Comparison of ENCODE assay signal across 19 mouse cellular contexts in genomic region chr12:111547070-111547469, GRCm38 (mm10). TPM values are rescaled to one million over a fixed set of nuclear protein-coding genes. Genes with fewer than 3 reads are reported as not detected.
DNase-seq lines count a peak whose midpoint lies in the region; ATAC-seq and TF ChIP-seq lines count a peak whose summit lies in the region.
"Had no signal": no experiment of that assay in that cellular context is flagged by ENCODE, and none has a peak within 500 bp of the region (broad histone marks: within the 10 kb centered on the region; RNA-seq: fewer than 3 reads in every experiment).

No protein-coding gene starts in this region.

- TF ChIP-seq EP300 in liver, embryonic 14.5 days (IDR thresholded peaks at IDR 0.05; ENCODE audit: low read depth): no peak

- no peak overlapping the region for H3K9ac ChIP-seq in kidney, embryonic 15.5 days
- no peak overlapping the region for H3K9ac ChIP-seq in liver, embryonic 14.5 days (replicated peaks)
- H3K9ac ChIP-seq: heart, embryonic 12.5 days had no signal

- no peak for TF ChIP-seq CTCF in liver, embryonic 14.5 days (IDR thresholded peaks at IDR 0.05; ENCODE audit: low read depth)

- no peaks in the 10 kb centered on the region for H3K4me1 ChIP-seq in kidney, embryonic 15.5 days
- H3K4me1 ChIP-seq in liver, embryonic 14.5 days (replicated peaks; ENCODE audit: control insufficient read depth in 2 of 2, insufficient read depth in 2 of 2, low read length in 1 of 2): no peaks in the 10 kb centered on the region
- H3K4me1 ChIP-seq: embryonic facial prominence, embryonic 10.5 days; forebrain, embryonic 10.5 days; heart, embryonic 12.5 days; hindbrain, embryonic 10.5 days had no signal

- no peak overlapping the region for H3K4me3 ChIP-seq in kidney, embryonic 15.5 days (replicated peaks)
- H3K4me3 ChIP-seq in liver, embryonic 14.5 days (ENCODE audit: insufficient read depth in 1 of 2, low read depth in 2 of 2, low read length in 2 of 2): no peak overlapping the region
- H3K4me3 ChIP-seq: embryonic facial prominence, embryonic 10.5 days; erythroblast, embryonic 14.5 days; forebrain, embryonic 10.5 days; gastrocnemius, adult 2 months; heart, embryonic 12.5 days; hindbrain, embryonic 10.5 days had no signal

- WGBS in kidney, embryonic 15.5 days: 89% methylated on average over 3 of the region's 3 CpGs
- WGBS in liver, embryonic 14.5 days (ENCODE audit: insufficient replicate concordance): 94% methylated on average over 3 of the region's 3 CpGs

- H3K27ac ChIP-seq in kidney, embryonic 15.5 days: no peak overlapping the region
- peak overlapping the region; percentile 18; the same call in 1 of the 2 replicates for H3K27ac ChIP-seq in liver, embryonic 14.5 days
- H3K27ac ChIP-seq: embryonic facial prominence, embryonic 10.5 days; forebrain, embryonic 10.5 days; gastrocnemius, adult 2 months; hindbrain, embryonic 10.5 days had no signal

- no peak overlapping the region for H3K4me2 ChIP-seq in kidney, embryonic 15.5 days
- no peak overlapping the region for H3K4me2 ChIP-seq in liver, embryonic 14.5 days (ENCODE audit: low read depth)
- H3K4me2 ChIP-seq: heart, embryonic 12.5 days had no signal

- no peaks in the 10 kb centered on the region for H3K27me3 ChIP-seq in kidney, embryonic 15.5 days
- H3K27me3 ChIP-seq in liver, embryonic 14.5 days (ENCODE audit: control insufficient read depth, insufficient read depth, low read length): no peaks in the 10 kb centered on the region
- H3K27me3 ChIP-seq: heart, embryonic 12.5 days had no signal

- ATAC-seq in kidney, embryonic 15.5 days (replicated peaks; ENCODE audit: low FRiP score): no peak
- no peak for ATAC-seq in liver, embryonic 14.5 days (ENCODE audit: insufficient read depth)
- ATAC-seq: forebrain, embryonic 14.5 days had no signal

- DNase-seq in kidney, adult 9 months: peak; percentile 82
- peak; percentile 40 to 46 for DNase-seq in kidney, postnatal 25 days
- DNase-seq in kidney, adult 18-20 months: no peak
- DNase-seq in liver, embryonic 14.5 days (ENCODE audit: low read depth in 3 of 3, low spot score in 3 of 3): no peak
- DNase-seq in liver: no peak
- no peak for DNase-seq in spleen, postnatal 10 days (ENCODE audit: low spot score in 2 of 2)
- DNase-seq: adrenal gland, adult 8-10 months; adrenal gland, postnatal 36 days; cerebellum, adult 2 months; cerebellum, postnatal 10 days; gastrocnemius, adult 2 months; gastrocnemius, postnatal 25 days had no signal

- peaks cover 61% of the 10 kb centered on the region for H3K36me3 ChIP-seq in kidney, embryonic 15.5 days
- H3K36me3 ChIP-seq in liver, embryonic 14.5 days (replicated peaks; ENCODE audit: control insufficient read depth, insufficient read depth, low read depth): peaks cover 58% of the 10 kb centered on the region

- H3K9me3 ChIP-seq in kidney, embryonic 15.5 days (replicated peaks): no peaks in the 10 kb centered on the region
- H3K9me3 ChIP-seq in liver, embryonic 14.5 days (ENCODE audit: control insufficient read depth, low read length): no peaks in the 10 kb centered on the region
- H3K9me3 ChIP-seq: embryonic facial prominence, embryonic 10.5 days; forebrain, embryonic 10.5 days; heart, embryonic 12.5 days; hindbrain, embryonic 10.5 days had no signal

RNA-seq across cellular contexts. Expression of gene Eif5, which starts 9.3 kb away (rescaled TPM):
- polyA plus RNA-seq in kidney, embryonic 15.5 days (2015; fragmentation: Nextera tagmentation; extraction: Ambion mirVana): 577 and 624 TPM in 2 replicates
- polyA plus RNA-seq in liver, embryonic 14.5 days (2012; rRNA removed): 64.1 and 112 TPM in 2 replicates
- 411 and 432 TPM in 2 replicates for polyA plus RNA-seq in liver, embryonic 14.5 days (2014; fragmentation: Nextera tagmentation; extraction: Ambion mirVana)

RNA-seq across cellular contexts. Expression of gene Mark3, which starts 27.3 kb away (rescaled TPM):
- polyA plus RNA-seq in kidney, embryonic 15.5 days (2015; fragmentation: Nextera tagmentation; extraction: Ambion mirVana): 39.7 and 50.3 TPM in 2 replicates
- 14.6 and 24.6 TPM in 2 replicates for polyA plus RNA-seq in liver, embryonic 14.5 days (2012; rRNA removed)
- 18.0 and 19.5 TPM in 2 replicates for polyA plus RNA-seq in liver, embryonic 14.5 days (2014; fragmentation: Nextera tagmentation; extraction: Ambion mirVana)

Comparison
In these comparisons a context has a peak if more than half of its experiments do, and no peak if none do; other contexts are left out.
1. DNase-seq: peak in kidney, adult 9 months (single experiment) and kidney, postnatal 25 days (2 of 2); none in kidney, adult 18-20 months (single experiment), liver, embryonic 14.5 days (0 of 3), liver (single experiment) and spleen, postnatal 10 days (0 of 2).